Mouse (Mus musculus) intestine, embryonic 15.5 days (tissue): ENCODE measurements at regions not wholly inside any gene's neighbourhood (a gene's known extent, or its start where the extent isn't known, plus 50 kb on each side); places are given as distances from the start of the nearest gene placed in this dataset.

Experiments used
- ATAC-seq: fragments of 200-750 bp; cut with Nextera tagmentation; 2 replicates; pipeline ENCODE4 v1.8.0; 2017; ENCODE audit warnings: moderate TSS enrichment, moderate library complexity
- H3K27ac ChIP-seq: fragments of 300-500 bp; sonication (generic); 2 replicates; pipeline ENCODE4 v1.5.1; 2015; ENCODE audit warnings: mild to moderate bottlenecking, inconsistent platforms
- H3K27me3 ChIP-seq: fragments of 300-500 bp; sonication (generic); replicated peaks from 2 replicates; pipeline ENCODE4 v1.6.1; 2015; ENCODE audit warnings: inconsistent platforms
- H3K36me3 ChIP-seq: fragments of 300-500 bp; sonication (generic); 2 replicates; pipeline ENCODE4 v1.6.1; 2015; ENCODE audit warnings: inconsistent platforms
- H3K4me1 ChIP-seq: fragments of 300-500 bp; sonication (generic); replicated peaks from 2 replicates; pipeline ENCODE4 v1.6.1; 2015; ENCODE audit warnings: inconsistent platforms
- H3K4me2 ChIP-seq: fragments of 300-500 bp; sonication (generic); replicated peaks from 2 replicates; pipeline ENCODE4 v1.6.1; 2015; ENCODE audit warnings: mild to moderate bottlenecking, inconsistent platforms
- H3K4me3 ChIP-seq: fragments of 300-500 bp; sonication (generic); replicated peaks from 2 replicates; pipeline ENCODE4 v1.5.1; 2015; ENCODE audit warnings: inconsistent platforms
- H3K9ac ChIP-seq: fragments of 300-500 bp; sonication (generic); 2 replicates; pipeline ENCODE4 v1.6.1; 2015; ENCODE audit warnings: inconsistent platforms
- H3K9me3 ChIP-seq: fragments of 300-500 bp; sonication (generic); 2 replicates; pipeline ENCODE4 v1.6.1; 2016; ENCODE audit warnings: inconsistent platforms
- WGBS: fragments of 180-500 bp; shearing (Covaris S2); methylation state at CpG from one replicate; pipeline ENCODE4 v1.1.7; 2015; 5-methylcytosine and 5-hydroxymethylcytosine counted together

- no peak for ATAC-seq
- Histone ChIP-seq H3K27ac (no peak overlapping the region), H3K4me3 (no peak overlapping the region), H3K9me3 (no peaks in the 10 kb centered on the region), H3K36me3 (no peaks in the 10 kb centered on the region), H3K4me2 (no peak overlapping the region), H3K4me1 (no peaks in the 10 kb centered on the region), H3K27me3 (no peaks in the 10 kb centered on the region), H3K9ac (no peak overlapping the region)
- 52% methylated on average over 13 of the region's 13 CpGs for WGBS
Observed at GRCm38 (mm10) chr1:41001154-41001949, 196.0 kb downstream of the Tmem182 start.

DNA sequence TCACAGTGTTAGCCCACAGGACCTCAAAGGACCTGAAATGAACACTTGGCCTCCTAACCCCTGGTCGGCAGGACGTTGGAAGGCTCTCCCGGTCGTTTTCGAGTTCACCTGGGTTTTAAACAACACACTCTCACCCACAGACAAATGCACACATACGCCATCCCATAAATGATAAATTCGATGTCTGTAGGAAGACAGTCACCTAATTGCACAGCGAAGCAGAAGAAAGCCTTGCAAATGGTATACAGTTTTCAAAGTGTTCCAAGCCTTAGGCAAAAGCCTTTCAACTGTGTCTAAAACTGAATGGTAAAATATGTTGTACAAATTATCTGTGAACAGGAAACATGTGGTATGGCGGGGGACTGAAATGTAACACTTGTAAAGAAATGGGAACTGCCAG, 196.6 kb downstream of the Tmem182 start:
- Histone ChIP-seq H3K4me1 (no peaks in the 10 kb centered on the region), H3K36me3 (no peaks in the 10 kb centered on the region), H3K4me2 (no peak overlapping the region), H3K9ac (no peak overlapping the region), H3K27ac (no peak overlapping the region), H3K27me3 (no peaks in the 10 kb centered on the region), H3K9me3 (no peaks in the 10 kb centered on the region), H3K4me3 (no peak overlapping the region)
- 71% methylated on average over 9 of the region's 9 CpGs for WGBS
- no peak for ATAC-seq

DNA sequence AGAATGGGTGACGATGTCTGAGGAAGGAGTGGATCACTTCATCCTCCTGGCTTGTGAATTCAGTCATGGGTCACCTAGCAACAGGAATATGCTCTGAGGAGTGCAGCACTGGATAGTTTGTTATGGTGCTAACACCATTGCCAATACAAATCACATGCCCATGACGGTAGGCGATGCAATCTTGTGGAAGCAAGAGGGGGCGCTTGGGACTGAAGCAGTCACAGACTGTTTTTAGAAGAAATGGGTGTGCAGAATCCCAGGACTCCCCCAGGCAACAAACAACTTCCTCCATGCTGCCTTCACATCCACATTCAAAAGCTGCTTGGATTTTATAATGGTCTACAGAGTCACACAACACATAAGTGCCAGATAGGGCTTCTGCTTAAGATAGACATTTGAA, 221.5 kb downstream of the Tmem182 start:
- Histone ChIP-seq H3K36me3 (no peaks in the 10 kb centered on the region), H3K4me2 (no peak overlapping the region), H3K4me3 (no peak overlapping the region), H3K9ac (no peak overlapping the region), H3K27ac (no peak overlapping the region), H3K27me3 (no peaks in the 10 kb centered on the region), H3K4me1 (no peaks in the 10 kb centered on the region), H3K9me3 (no peaks in the 10 kb centered on the region)
- ATAC-seq = no peak
- 89% methylated on average over 4 of the region's 4 CpGs for WGBS

GRCm38 (mm10) chr1:41027540-41027978, 222.2 kb downstream of the Tmem182 start:
- Histone ChIP-seq H3K4me1 (no peaks in the 10 kb centered on the region), H3K9ac (no peak overlapping the region), H3K4me2 (no peak overlapping the region), H3K27ac (no peak overlapping the region), H3K27me3 (no peaks in the 10 kb centered on the region), H3K4me3 (no peak overlapping the region), H3K9me3 (no peaks in the 10 kb centered on the region), H3K36me3 (no peaks in the 10 kb centered on the region)
- no peak for ATAC-seq
- 71% methylated on average over 4 of the region's 4 CpGs for WGBS

- Histone ChIP-seq H3K4me1 (no peaks in the 10 kb centered on the region), H3K4me2 (no peak overlapping the region), H3K9me3 (no peaks in the 10 kb centered on the region), H3K27ac (no peak overlapping the region), H3K27me3 (no peaks in the 10 kb centered on the region), H3K9ac (no peak overlapping the region), H3K36me3 (no peaks in the 10 kb centered on the region), H3K4me3 (no peak overlapping the region)
- no peak for ATAC-seq
- WGBS = 80% methylated on average over 2 of the region's 2 CpGs
Observed at GRCm38 (mm10) chr1:41028021-41028420, 222.6 kb downstream of the Tmem182 start.

DNA sequence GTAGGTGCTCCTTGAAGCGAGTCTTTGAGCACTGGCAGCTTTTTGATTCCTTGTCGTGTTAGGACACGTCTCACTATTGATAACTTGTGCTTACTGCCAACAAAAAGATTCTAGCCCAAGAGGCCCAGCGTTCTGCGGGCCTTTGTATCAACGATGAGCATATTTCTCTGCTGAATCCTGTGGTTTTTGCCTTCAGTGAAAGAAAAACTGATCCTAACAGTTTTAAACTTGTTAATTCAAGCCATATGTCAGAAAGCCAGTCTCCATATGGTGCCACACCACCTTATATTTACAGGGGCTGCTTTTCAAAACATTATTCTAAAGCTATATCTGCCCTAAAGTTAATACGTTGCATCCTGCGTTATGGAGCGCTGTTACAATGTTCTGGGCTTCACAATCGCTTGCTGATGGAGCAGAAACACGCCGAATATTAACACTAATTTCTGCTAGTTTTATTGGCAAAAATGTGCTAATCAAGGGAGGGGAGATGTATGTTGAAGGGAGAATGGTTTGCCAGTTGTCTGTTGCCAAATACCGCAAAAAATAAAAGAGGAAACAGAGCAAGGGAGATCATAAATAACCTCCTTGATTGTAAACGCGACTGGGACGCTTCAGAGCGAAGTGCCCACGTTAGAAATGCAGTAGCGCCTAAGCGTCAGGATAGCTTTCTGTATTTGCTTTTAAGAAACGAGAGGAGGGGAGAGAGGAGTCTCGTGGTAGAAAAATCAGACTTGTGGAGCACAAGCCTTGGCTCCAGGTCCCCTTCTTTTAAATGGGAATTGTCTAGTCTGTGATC, 229.9 kb downstream of the Tmem182 start:
- no peaks in the 10 kb centered on the region for H3K4me1 ChIP-seq
- WGBS = 61% methylated on average over 22 of the region's 22 CpGs
- H3K27me3 ChIP-seq = no peaks in the 10 kb centered on the region
- no peak overlapping the region for H3K4me3 ChIP-seq
- no peaks in the 10 kb centered on the region for H3K9me3 ChIP-seq
- no peak for ATAC-seq
- H3K27ac ChIP-seq = no peak overlapping the region
- no peak overlapping the region for H3K9ac ChIP-seq
- H3K36me3 ChIP-seq = no peaks in the 10 kb centered on the region
- H3K4me2 ChIP-seq = no peak overlapping the region

- H3K36me3 ChIP-seq = no peaks in the 10 kb centered on the region
- WGBS = 85% methylated on average over 12 of the region's 12 CpGs
- ATAC-seq = no peak
- H3K4me1 ChIP-seq = no peaks in the 10 kb centered on the region
- H3K4me2 ChIP-seq = no peak overlapping the region
- H3K9ac ChIP-seq = no peak overlapping the region
- no peaks in the 10 kb centered on the region for H3K9me3 ChIP-seq
- no peak overlapping the region for H3K27ac ChIP-seq
- no peaks in the 10 kb centered on the region for H3K27me3 ChIP-seq
- H3K4me3 ChIP-seq = no peak overlapping the region
Observed at GRCm38 (mm10) chr1:41036940-41037339, 231.5 kb downstream of the Tmem182 start.

DNA sequence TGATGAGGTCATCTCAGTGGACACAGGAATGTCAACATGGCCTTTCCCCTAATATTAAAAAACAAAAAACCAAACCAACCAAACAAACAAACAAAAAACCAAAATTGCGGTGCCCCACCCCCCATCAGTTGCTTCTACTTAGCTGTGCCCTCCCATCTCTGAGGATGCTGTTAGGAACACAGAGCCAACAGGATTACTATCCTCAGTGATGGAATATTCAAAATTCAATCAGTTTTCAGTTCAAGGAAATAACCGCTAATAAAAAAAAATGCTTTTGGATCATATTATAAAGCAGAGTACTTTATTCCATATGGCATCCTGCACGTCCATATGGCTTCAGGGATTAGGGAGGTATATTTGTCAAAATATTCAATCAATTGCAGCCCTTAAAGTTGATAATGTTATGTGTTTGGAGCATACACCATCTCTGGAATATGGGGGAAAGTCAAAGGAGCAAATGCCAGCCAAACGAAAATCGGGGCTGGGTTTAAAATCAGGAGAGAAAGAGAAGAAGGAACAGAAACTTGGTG, 249.1 kb downstream of the Tmem182 start:
- no peak for ATAC-seq
- WGBS = 90% methylated on average over 5 of the region's 5 CpGs
- Histone ChIP-seq H3K9ac (no peak overlapping the region), H3K9me3 (no peaks in the 10 kb centered on the region), H3K27me3 (no peaks in the 10 kb centered on the region), H3K27ac (no peak overlapping the region), H3K36me3 (no peaks in the 10 kb centered on the region), H3K4me3 (no peak overlapping the region), H3K4me2 (no peak overlapping the region), H3K4me1 (no peaks in the 10 kb centered on the region)

GRCm38 (mm10) chr1:41055761-41056160, 250.4 kb downstream of the Tmem182 start:
- WGBS = 84% methylated on average over 10 of the region's 10 CpGs
- no peaks in the 10 kb centered on the region for H3K36me3 ChIP-seq
- no peaks in the 10 kb centered on the region for H3K4me1 ChIP-seq
- ATAC-seq = no peak
- no peaks in the 10 kb centered on the region for H3K9me3 ChIP-seq
- no peak overlapping the region for H3K27ac ChIP-seq
- no peak overlapping the region for H3K4me2 ChIP-seq
- H3K27me3 ChIP-seq = no peaks in the 10 kb centered on the region
- H3K4me3 ChIP-seq = no peak overlapping the region
- no peak overlapping the region for H3K9ac ChIP-seq

DNA sequence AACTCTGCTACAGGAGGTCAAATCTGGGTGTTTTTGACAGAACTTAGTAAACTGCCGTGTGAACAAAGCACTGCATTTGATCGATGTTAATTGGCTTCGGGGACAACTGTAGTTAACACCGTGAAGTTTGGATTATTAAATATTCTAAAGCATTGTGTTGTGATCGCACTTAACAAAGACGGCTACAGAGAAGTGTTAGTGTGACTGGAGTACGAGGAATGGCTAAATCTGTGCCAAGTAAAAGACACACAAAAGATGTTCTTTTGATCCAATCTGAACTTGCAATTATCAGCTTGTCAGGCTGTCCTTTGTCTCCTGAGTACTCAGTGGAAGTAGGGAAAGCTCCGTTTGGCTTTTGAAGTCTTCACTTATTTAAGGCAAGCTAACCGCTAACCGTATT, 259.7 kb downstream of the Tmem182 start:
- Histone ChIP-seq H3K9me3 (no peaks in the 10 kb centered on the region), H3K4me3 (no peak overlapping the region), H3K27me3 (no peaks in the 10 kb centered on the region), H3K4me1 (no peaks in the 10 kb centered on the region), H3K27ac (no peak overlapping the region), H3K36me3 (no peaks in the 10 kb centered on the region), H3K9ac (no peak overlapping the region), H3K4me2 (no peak overlapping the region)
- ATAC-seq = no peak
- WGBS = 89% methylated on average over 10 of the region's 10 CpGs

GRCm38 (mm10) chr1:41104869-41105268, 299.5 kb downstream of the Tmem182 start:
- WGBS = 96% methylated on average over 5 of the region's 5 CpGs
- no peak overlapping the region for H3K4me2 ChIP-seq
- no peaks in the 10 kb centered on the region for H3K4me1 ChIP-seq
- H3K27ac ChIP-seq = no peak overlapping the region
- H3K36me3 ChIP-seq = no peaks in the 10 kb centered on the region
- no peak overlapping the region for H3K9ac ChIP-seq
- H3K9me3 ChIP-seq = no peaks in the 10 kb centered on the region
- H3K27me3 ChIP-seq = no peaks in the 10 kb centered on the region
- no peak overlapping the region for H3K4me3 ChIP-seq
- no peak for ATAC-seq

DNA sequence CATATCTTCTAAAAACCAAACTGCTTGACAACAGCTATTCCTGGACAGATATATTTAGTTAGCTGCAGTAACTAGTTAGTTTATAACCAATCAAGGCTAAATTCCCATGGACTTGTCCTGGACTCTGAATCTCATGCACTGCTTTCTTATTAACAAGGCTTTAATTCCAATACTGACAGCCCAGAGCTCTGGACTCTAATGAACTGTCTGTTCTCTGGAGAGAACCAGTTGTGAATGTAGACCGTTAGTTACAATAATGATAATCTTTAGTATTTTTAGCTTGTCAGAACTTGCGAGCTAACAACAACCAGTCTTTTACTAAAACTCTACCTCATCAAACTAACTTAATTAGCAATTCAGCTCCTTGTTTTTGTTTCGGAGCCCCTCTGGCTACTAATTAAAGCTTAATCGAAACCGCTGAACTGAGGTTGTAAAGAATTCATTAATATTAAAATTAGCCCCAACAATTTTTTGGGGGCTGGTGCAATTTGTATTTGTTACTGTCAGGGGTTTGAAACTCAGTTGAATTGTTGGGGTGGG, 316.3 kb downstream of the Tmem182 start:
- WGBS = 83% methylated on average over 5 of the region's 5 CpGs
- H3K4me2 ChIP-seq = no peak overlapping the region
- H3K4me1 ChIP-seq = no peaks in the 10 kb centered on the region
- H3K9me3 ChIP-seq = no peaks in the 10 kb centered on the region
- no peak overlapping the region for H3K4me3 ChIP-seq
- H3K9ac ChIP-seq = no peak overlapping the region
- ATAC-seq = no peak
- H3K27me3 ChIP-seq = no peaks in the 10 kb centered on the region
- no peak overlapping the region for H3K27ac ChIP-seq
- no peaks in the 10 kb centered on the region for H3K36me3 ChIP-seq
